Mouse (Mus musculus): ENCODE measurements around the gene Krt82.
A peak's percentile ranks its signal among the peaks of the same experiment; 100 is the strongest.
"Not testable (repeated sequence)": the region's sequence is repeated elsewhere in the genome, so short reads cannot be mapped to it uniquely, and the experiment has no call there.

The Krt82 gene

DNA sequence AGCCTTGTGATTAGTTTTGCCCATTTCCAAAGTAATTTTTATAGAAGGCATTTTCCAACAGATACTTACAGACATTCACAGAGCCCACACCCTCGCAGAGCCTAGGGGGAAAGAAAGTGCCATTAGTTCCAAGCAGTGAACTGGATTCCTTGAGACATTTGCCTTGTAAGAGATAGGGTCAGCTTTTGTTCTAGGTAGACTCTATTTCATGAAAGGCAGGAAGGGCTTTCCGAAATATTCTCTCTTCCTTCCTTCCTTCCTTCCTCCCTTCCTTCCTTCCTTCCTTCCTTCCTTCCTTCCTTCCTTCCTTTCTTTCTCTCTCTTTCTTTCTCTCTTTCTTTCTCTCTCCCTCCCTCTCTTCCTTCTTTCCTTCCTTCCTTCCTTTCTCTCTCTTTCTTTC lies 33.3 kb downstream of the Krt82 start, which contains the start of gene Gm49425:
Gene Gm49425 (minus strand): TSS at position 101 of the 400 bp plus-strand sequence.
- DNase-seq (ENCODE audit: low spot score), result not testable (repeated sequence)

DNA sequence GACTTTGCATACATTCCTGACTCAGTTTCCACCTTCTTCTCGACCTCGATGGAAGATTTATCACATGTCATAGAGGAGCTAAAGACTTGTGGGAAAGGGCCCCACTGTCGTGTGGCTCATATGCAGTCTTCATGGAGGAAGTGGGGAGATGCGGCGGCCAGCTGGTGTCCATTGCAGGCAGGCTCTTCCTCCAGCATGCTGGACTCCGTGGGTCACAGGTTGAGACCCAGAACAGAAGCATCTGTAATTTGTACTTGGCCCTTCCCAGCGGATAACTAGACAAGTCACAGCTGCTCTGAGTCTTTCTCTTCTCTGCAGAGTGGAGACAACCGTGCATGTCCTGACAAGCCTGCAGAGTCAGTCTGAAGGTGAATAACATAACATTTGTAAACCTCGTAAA lies 42.2 kb downstream of the Krt82 start:
- DNase-seq (ENCODE audit: low spot score), result no peak

DNA sequence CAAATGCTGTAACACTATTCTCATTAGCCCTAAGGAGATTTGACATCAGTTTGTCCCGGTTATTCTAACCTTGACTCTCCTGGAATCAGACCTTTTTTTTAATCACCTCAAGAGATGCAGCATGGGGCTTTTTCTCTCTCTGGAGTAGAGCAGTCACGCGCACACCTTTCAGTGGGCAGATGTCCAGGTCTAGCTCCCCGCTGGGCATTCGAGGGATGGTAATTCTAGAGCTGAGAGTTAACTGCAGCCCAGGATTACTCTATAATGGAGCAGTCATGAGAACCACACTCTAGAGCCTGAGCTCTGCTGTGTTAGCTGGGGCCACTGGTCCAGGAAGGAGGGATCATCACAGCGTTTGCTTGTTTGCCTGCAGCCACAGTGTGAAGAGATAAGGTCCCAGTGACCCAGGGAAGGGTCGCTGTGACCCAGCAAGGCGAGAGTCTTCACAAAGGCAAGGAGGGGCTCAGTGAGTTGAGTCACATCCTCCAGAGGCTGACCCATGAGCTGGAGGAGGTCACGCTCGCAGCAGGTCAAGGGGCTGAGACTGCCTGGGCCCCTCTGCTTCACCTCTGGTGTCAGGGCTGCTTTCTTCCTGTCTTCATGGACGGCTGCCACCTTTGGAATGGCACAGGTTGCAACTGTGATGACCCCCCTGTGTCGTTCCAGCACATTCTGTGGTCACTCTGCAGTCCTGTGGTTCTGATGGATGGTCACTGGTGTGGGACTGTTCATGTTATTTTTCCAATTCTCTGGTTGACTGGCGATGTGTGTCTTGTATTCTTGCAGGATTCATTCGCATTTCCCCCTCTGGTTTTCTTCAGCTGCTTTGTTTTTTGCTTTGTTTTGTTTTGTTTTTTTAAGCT lies 43.3 kb downstream of the Krt82 start:
- no peak for DNase-seq (ENCODE audit: low spot score)

DNA sequence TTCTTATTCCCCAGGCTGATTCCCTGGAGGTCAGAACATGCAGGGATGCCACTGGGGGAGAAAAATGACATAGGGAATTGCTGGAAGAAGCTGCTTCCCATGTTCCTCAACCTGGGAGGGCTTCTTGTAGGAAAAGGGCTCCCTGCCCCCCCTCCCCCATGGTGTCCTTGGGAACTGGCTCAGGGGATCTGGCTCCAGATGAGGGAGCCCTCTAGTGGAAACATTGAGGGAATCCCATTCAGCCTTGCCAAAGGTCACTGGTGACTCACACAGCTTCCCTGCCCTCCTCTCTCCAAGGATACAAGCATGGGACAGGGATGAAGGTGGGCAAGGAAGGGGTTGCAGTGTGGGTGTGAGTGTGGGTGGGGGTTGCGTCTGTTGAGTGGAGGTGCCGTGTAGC lies 53.3 kb downstream of the Krt82 start:
- DNase-seq (ENCODE audit: low spot score), result peak; percentile 78

DNA sequence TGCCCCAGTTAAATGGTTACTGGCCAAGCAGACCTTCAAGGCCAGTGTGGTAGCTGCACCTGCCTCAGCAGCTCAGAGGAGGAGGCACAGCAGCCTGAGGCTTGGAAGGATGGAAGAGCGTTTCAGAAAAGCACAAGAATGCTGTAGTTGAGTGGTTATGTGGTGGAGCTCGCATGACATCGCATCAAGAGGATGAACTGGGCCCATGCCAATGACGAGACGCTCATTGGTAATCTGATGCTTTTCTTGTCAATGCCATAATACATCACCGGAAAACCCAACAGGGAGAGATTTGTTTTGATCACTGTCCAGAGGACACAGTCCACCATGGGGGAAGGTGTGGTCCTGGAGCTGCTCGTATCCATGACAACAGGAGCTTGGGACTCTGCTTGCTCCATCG lies 55.2 kb downstream of the Krt82 start:
- DNase-seq (ENCODE audit: low spot score), result no peak

DNA sequence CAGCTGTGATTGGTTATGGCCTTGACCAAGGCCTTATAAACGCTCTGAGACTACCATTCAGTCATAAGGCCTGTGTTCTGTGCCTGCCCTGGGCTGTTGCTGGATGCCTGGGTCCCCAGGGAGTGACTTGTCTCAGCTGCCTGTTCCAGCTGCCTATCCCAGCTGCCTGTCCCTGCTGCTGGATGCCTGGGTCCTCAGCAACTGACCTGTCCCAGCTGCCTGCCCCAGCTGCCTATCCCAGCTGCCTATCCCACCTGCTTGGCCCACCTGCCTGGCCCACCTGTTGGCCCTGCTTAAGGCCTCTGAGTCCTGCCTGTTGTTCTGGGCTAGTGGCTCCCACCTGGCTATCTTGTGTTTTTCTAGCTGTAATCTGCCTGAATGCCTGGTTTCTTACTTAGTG lies 56.3 kb downstream of the Krt82 start:
- DNase-seq (ENCODE audit: low spot score), result no peak

DNA sequence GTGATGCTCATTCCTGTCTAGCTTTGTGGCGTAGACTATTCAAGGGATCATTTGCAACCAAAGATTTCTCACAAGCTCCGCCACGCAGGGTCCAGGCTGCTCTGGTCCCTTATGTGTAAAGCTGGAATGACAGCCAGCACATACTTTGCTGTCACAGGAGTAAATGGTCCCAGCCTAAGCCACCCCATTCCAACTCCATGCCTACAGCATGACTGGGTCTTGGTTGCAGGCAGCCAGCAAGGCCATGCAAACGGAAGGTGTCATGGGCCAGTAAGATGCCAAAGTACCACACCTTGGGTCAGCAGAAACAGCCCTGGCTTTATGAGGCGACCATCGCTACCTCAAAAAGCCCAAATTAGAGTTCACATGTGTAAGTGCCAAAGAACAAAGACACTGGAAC lies 56.8 kb downstream of the Krt82 start:
- DNase-seq (ENCODE audit: low spot score), result no peak

DNA sequence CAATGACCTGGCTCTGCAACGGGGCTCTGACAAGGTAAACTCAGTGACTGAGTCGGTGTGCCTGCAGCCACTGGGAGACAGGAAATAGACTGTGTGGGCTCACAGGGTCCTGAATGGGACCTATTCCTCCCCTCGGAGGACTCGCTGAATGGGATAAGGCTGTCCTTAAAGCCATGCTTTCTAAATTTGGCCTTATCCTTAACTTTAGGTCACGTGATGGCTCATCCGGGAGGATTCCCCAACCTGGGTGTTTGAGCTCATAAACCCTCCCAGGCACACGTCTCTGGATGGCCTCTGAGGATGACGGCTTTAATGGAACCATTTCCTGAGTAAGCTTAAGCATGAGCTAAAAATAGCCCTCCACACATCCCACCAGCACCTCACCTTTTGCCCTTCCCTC lies 57.7 kb downstream of the Krt82 start:
- DNase-seq (ENCODE audit: low spot score), result no peak

DNA sequence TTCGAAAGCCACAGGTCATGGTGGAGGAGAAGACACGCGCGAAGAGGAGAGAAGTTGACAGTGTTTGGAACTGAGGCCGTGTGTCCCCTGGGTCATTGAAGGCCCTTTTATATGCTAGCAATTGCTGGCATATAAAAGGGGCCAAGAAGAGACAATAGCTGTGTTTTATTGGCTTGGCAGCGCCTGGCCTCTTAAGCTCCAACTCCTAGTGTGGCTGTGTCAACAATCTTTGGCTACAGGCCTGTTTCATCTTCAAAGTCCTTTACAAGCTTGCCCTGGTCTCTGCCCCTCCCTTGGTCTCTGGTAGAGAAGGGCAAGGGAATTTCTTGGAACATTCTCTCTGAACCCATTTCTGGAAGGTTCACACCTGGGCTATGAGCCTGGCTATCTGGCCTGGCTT lies 59.0 kb downstream of the Krt82 start, which contains the start of gene Krt83:
Gene Krt83 (minus strand): TSS at position 82 of the 400 bp plus-strand sequence.
- no peak for DNase-seq (ENCODE audit: low spot score)

Measured in adipocyte (in vitro differentiated cells).